Mouse (Mus musculus) urinary bladder, adult 2 months (tissue): ENCODE measurements around the gene AC170998.1. TPM values are rescaled to one million over a fixed set of nuclear protein-coding genes. Genes with fewer than 3 reads are reported as not detected.
"Not testable (repeated sequence)": the region's sequence is repeated elsewhere in the genome, so short reads cannot be mapped to it uniquely, and the experiment has no call there.

ENCODE experiments used
- DNase-seq: peaks from one replicate; pipeline ENCODE4 v3.0.0; 2022; ENCODE audit warnings: low spot score
- polyA plus RNA-seq: library from polyadenylated mRNA; depleted of rRNA; stranded (reverse); fragments of >200 nt; gene quantifications from 2 replicates; pipeline ENCODE4 v1.2.3, GENCODE M21; 2012; rRNA removed

Gene AC170998.1
- polyA plus RNA-seq, 1 experiment: 0.34 TPM

GRCm38 (mm10) chr17:28757470-28757869 is 31.6 kb downstream of the AC170998.1 start:
- no peak for DNase-seq

- DNase-seq: no peak
Observed at GRCm38 (mm10) chr17:28760736-28761312, 34.9 kb downstream of the AC170998.1 start.

GRCm38 (mm10) chr17:28761871-28762270 is 36.0 kb downstream of the AC170998.1 start:
- peak; percentile 65 for DNase-seq

- no peak for DNase-seq
Observed at GRCm38 (mm10) chr17:28766203-28766602, 40.3 kb downstream of the AC170998.1 start.

- no peak for DNase-seq
Observed at GRCm38 (mm10) chr17:28766781-28767515, 41.1 kb downstream of the AC170998.1 start.

GRCm38 (mm10) chr17:28769121-28769874 is 43.4 kb downstream of the AC170998.1 start, which contains the start of gene Mapk13:
Gene Mapk13, plus strand, starts transcription at chr17:28769297.
- DNase-seq: peak; percentile 34

GRCm38 (mm10) chr17:28769875-28770421 is 44.1 kb downstream of the AC170998.1 start:
- peak; percentile 45 for DNase-seq

- no peak for DNase-seq
Observed at GRCm38 (mm10) chr17:28771289-28771688, 45.4 kb downstream of the AC170998.1 start.

- DNase-seq: not testable (repeated sequence)
Observed at GRCm38 (mm10) chr17:28774303-28774702, 48.4 kb downstream of the AC170998.1 start.

GRCm38 (mm10) chr17:28775161-28775560 is 49.3 kb downstream of the AC170998.1 start:
- no peak for DNase-seq

Other genes starting within 250 kb of the AC170998.1 start
- 13.5 and 22.6 TPM in 2 replicates for gene Fkbp5, start 208.6 kb upstream of the AC170998.1 start, polyA plus RNA-seq
- not detected in 2 replicates for gene Armc12, start 195.3 kb upstream of the AC170998.1 start, polyA plus RNA-seq
- not detected in 2 replicates for gene Clpsl2, start 176.7 kb upstream of the AC170998.1 start, polyA plus RNA-seq
- gene Clps, start 165.3 kb upstream of the AC170998.1 start, polyA plus RNA-seq: 0.32 and 0.46 TPM in 2 replicates
- gene Lhfpl5, start 150.4 kb upstream of the AC170998.1 start, polyA plus RNA-seq: 0.12 and 0.18 TPM in 2 replicates
- 31.2 and 33.5 TPM in 2 replicates for gene Srpk1, start 103.4 kb upstream of the AC170998.1 start, polyA plus RNA-seq
- 2.9 and 3.1 TPM in 2 replicates for gene Slc26a8, start 35.9 kb upstream of the AC170998.1 start, polyA plus RNA-seq
- 97.4 and 97.7 TPM in 2 replicates for gene Mapk14, start 34.8 kb upstream of the AC170998.1 start, polyA plus RNA-seq
- gene Mapk13, start 43.2 kb downstream of the AC170998.1 start, polyA plus RNA-seq: 32.7 and 42.8 TPM in 2 replicates
- gene Brpf3, start 75.0 kb downstream of the AC170998.1 start, polyA plus RNA-seq: 33.3 and 34.0 TPM in 2 replicates
- gene Pnpla1, start 132.3 kb downstream of the AC170998.1 start, polyA plus RNA-seq: 0.01 TPM in 1 of 2 replicates, not detected in the other
- 0.14 and 0.29 TPM in 2 replicates for gene 4930539E08Rik, start 189.2 kb downstream of the AC170998.1 start, polyA plus RNA-seq
- gene Pxt1, start 217.8 kb downstream of the AC170998.1 start, polyA plus RNA-seq: not detected in 2 replicates
- gene Kctd20, start 225.9 kb downstream of the AC170998.1 start, polyA plus RNA-seq: 37.8 and 41.6 TPM in 2 replicates